Mouse (Mus musculus) ES-Bruce4 (cell line): ENCODE results near the gene Kcnip3. TPM values are rescaled to one million over a fixed set of nuclear protein-coding genes. Genes with fewer than 3 reads are reported as not detected.

ENCODE experiments used
- H3K27ac ChIP-seq: 2 replicates; pipeline ENCODE4 v1.5.1; 2012; ENCODE audit warnings: low read length, inconsistent platforms; ENCODE audit not compliant: insufficient read depth
- H3K27me3 ChIP-seq: 2 replicates; pipeline ENCODE4 v1.6.1; 2012; ENCODE audit warnings: mild to moderate bottlenecking, low read length, inconsistent platforms; ENCODE audit not compliant: control insufficient read depth, poor library complexity, insufficient read depth, severe bottlenecking
- H3K36me3 ChIP-seq: 2 replicates; pipeline ENCODE4 v1.6.1; 2012; ENCODE audit warnings: inconsistent platforms, mild to moderate bottlenecking, low read length, moderate library complexity; ENCODE audit not compliant: control insufficient read depth, poor library complexity, insufficient read depth, severe bottlenecking
- H3K4me1 ChIP-seq: one replicate; pipeline ENCODE4 v1.8.1; 2011; ENCODE audit warnings: low read length; ENCODE audit not compliant: control insufficient read depth, insufficient read depth
- H3K4me3 ChIP-seq: 2 replicates; pipeline ENCODE4 v1.5.1; 2011; ENCODE audit warnings: low read depth, mild to moderate bottlenecking, low read length
- H3K9ac ChIP-seq: 2 replicates; pipeline ENCODE4 v1.6.1; 2012; ENCODE audit warnings: low read depth, mild to moderate bottlenecking, inconsistent platforms; ENCODE audit not compliant: poor library complexity, severe bottlenecking
- H3K9me3 ChIP-seq: replicated peaks from 2 replicates; pipeline ENCODE4 v1.6.1; 2012; ENCODE audit warnings: mild to moderate bottlenecking, low read length, inconsistent platforms; ENCODE audit not compliant: control insufficient read depth, poor library complexity, insufficient read depth, severe bottlenecking
- CTCF ChIP-seq: IDR thresholded peaks from one replicate; pipeline ENCODE4 v1.8.1; 2011; ENCODE audit warnings: low read depth, low read length
- EP300 ChIP-seq: IDR thresholded peaks from 2 replicates; pipeline ENCODE4 v1.6.1; 2011; ENCODE audit warnings: low read depth, low read length; ENCODE audit not compliant: insufficient read depth
- POLR2A ChIP-seq: IDR thresholded peaks from one replicate; pipeline ENCODE4 v1.8.1; 2011; ENCODE audit warnings: low read length; ENCODE audit not compliant: insufficient read depth
- polyA plus RNA-seq: library from polyadenylated mRNA; stranded (reverse); fragments of >200 nt; gene quantifications from 2 replicates; pipeline ENCODE4 v1.2.4, GENCODE M21; 2011; ENCODE audit warnings: low read depth; ENCODE audit not compliant: missing spikeins, insufficient read depth, insufficient read length

Gene Kcnip3
- polyA plus RNA-seq, 1 experiment = 2.8 TPM

DNA sequence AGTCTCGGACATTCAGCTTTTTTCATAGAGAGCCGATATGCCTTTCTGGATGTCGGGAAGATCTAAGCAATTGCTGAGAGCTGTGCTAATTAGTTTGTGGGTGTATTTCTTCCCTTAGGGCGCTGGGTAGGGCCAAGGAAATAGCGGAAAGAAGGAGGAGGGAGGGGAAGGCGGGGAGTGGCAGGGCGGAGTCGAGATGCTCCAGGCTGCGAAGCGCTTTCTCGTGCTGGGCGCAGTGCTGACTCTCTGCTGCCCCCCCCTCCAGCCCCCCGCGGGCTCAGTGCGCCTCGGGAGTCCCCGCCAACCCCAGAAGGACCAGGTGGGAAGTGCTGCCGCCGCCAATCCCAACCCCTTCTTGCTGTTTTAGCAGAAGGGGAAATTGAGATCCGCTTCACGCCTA is 38.9 kb downstream of the Kcnip3 start:
- no peaks in the 10 kb centered on the region for H3K36me3 ChIP-seq
- H3K27ac ChIP-seq = no peak overlapping the region
- no peaks in the 10 kb centered on the region for H3K4me1 ChIP-seq
- H3K9ac ChIP-seq = no peak overlapping the region
- TF ChIP-seq POLR2A (no peak), EP300 (no peak), CTCF (no peak)
- peak overlapping the region; percentile 55 for H3K4me3 ChIP-seq
- H3K27me3 ChIP-seq = 0 out of 2 replicates have a peak, but pooled peaks cover 2% of the 10 kb centered on the region
- H3K9me3 ChIP-seq = no peaks in the 10 kb centered on the region

GRCm38 (mm10) chr2:127482533-127482911 is 39.4 kb downstream of the Kcnip3 start:
- H3K9me3 ChIP-seq = no peaks in the 10 kb centered on the region
- peak overlapping the region; percentile 54 for H3K9ac ChIP-seq
- no peaks in the 10 kb centered on the region for H3K4me1 ChIP-seq
- TF ChIP-seq POLR2A (no peak), EP300 (no peak), CTCF (no peak)
- peak overlapping the region; percentile 55 for H3K4me3 ChIP-seq
- 0 out of 2 replicates have a peak, but pooled peaks cover 2% of the 10 kb centered on the region for H3K27me3 ChIP-seq
- H3K27ac ChIP-seq = no peak overlapping the region
- H3K36me3 ChIP-seq = no peaks in the 10 kb centered on the region

DNA sequence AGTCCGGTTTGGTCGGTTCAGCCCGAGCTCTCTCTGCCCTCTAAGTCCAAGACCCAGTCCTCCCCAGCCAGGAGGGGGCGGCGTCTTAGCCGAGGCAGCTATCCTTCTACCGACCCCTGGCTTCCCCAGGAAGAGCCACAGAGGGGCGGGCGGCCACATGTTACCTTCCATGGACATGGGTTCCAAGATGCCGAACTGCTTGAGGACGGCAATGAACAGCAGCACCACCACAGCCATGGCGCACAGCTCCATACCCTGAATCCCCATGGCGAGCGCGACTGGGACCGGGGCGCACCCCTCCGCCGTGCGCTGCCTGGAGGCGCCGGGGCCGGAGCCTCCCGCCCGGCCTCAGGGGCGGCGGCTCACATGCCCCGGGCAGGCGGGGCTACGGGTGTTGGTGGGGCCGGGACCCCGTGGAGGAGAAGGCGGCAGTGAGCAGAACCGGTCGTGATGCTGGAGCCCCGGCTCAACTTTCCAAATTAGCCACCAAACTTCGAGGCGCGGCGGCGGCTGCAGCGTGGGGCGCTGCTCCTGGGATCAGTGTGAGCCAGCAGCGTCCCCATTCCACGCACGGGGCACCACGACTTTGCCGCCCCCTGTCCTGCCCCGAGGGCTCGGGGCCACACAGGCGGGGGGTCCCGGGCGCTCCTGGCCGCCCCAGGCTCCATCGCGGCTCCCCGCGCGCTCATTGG is 39.9 kb downstream of the Kcnip3 start:
- Histone ChIP-seq H3K36me3 (no peaks in the 10 kb centered on the region), H3K27me3 (0 out of 2 replicates have a peak, but pooled peaks cover 2% of the 10 kb centered on the region), H3K9me3 (no peaks in the 10 kb centered on the region), H3K4me1 (no peaks in the 10 kb centered on the region), H3K27ac (no peak overlapping the region), H3K9ac (peak overlapping the region; percentile 54), H3K4me3 (peak overlapping the region; percentile 82)
- TF ChIP-seq CTCF = peak; percentile 32
- TF ChIP-seq EP300 = no peak
- TF ChIP-seq POLR2A = no peak

DNA sequence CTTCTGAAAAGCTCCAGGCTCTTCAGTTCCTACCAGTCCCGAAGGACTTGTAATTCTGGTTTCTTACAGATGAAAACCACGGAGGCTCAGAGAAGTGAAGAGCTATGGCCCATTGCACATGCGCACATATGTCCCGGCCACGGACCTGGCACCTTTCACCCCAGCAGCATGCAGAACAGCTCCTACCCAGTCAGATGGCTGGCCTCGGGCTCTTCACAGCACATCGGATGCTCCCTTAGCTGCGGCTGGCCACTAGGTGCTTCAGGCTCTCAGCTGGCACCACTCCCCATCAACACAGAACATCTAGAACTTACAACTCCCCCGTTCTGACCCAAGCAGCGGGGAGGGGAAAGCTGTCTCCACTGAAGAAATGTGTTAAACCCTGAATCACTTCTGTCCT is 42.1 kb downstream of the Kcnip3 start:
- TF ChIP-seq EP300 (no peak), CTCF (no peak), POLR2A (no peak)
- Histone ChIP-seq H3K27ac (no peak overlapping the region), H3K27me3 (0 out of 2 replicates have a peak, but pooled peaks cover 2% of the 10 kb centered on the region), H3K9me3 (no peaks in the 10 kb centered on the region), H3K4me3 (no peak overlapping the region), H3K9ac (no peak overlapping the region), H3K4me1 (no peaks in the 10 kb centered on the region), H3K36me3 (no peaks in the 10 kb centered on the region)

DNA sequence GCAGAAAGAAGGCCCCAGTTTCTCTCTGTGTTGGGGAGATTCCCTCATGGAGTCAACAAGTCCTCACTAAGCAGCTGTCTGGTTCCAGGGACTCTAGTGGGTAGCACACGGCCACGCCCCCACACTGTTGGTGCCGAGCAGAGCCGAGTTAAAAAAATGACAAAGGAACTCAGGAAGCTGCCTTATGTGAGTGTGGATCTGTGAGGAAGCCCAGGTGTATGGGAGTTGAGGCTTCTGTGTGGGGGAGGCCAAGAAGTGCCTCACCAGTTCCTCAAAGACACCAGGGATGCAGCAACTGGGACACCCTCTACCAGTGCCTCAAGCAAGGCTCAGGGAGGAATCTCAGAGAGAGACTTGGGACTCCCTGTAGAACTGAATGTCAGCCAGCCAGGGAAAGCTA is 42.7 kb downstream of the Kcnip3 start:
- 0 out of 2 replicates have a peak, but pooled peaks cover 2% of the 10 kb centered on the region for H3K27me3 ChIP-seq
- no peaks in the 10 kb centered on the region for H3K4me1 ChIP-seq
- TF ChIP-seq CTCF = no peak
- no peak for TF ChIP-seq POLR2A
- TF ChIP-seq EP300 = no peak
- no peak overlapping the region for H3K27ac ChIP-seq
- no peaks in the 10 kb centered on the region for H3K9me3 ChIP-seq
- no peak overlapping the region for H3K4me3 ChIP-seq
- no peaks in the 10 kb centered on the region for H3K36me3 ChIP-seq
- no peak overlapping the region for H3K9ac ChIP-seq

- no peak overlapping the region for H3K27ac ChIP-seq
- H3K9me3 ChIP-seq = no peaks in the 10 kb centered on the region
- no peaks in the 10 kb centered on the region for H3K4me1 ChIP-seq
- no peak overlapping the region for H3K9ac ChIP-seq
- no peaks in the 10 kb centered on the region for H3K36me3 ChIP-seq
- TF ChIP-seq CTCF = no peak
- no peak for TF ChIP-seq EP300
- no peak for TF ChIP-seq POLR2A
- H3K27me3 ChIP-seq = no peaks in the 10 kb centered on the region
- H3K4me3 ChIP-seq = no peak overlapping the region
Observed at GRCm38 (mm10) chr2:127472279-127472678, 49.6 kb downstream of the Kcnip3 start.
